Mouse (Mus musculus) hindbrain, embryonic 15.5 days (tissue): ENCODE results near the gene Meox1. TPM values are rescaled to one million over a fixed set of nuclear protein-coding genes. Genes with fewer than 3 reads are reported as not detected.

Experiments used
- ATAC-seq: fragments of 200-750 bp; cut with Nextera tagmentation; 2 replicates; pipeline ENCODE4 v1.8.0; 2017; ENCODE audit warnings: low read depth, moderate number of reproducible peaks, moderate TSS enrichment; ENCODE audit not compliant: low FRiP score
- H3K27ac ChIP-seq: fragments of 300-500 bp; sonication (generic); replicated peaks from 2 replicates; pipeline ENCODE4 v1.5.1; 2015; ENCODE audit warnings: mild to moderate bottlenecking, inconsistent platforms
- H3K27me3 ChIP-seq: fragments of 300-500 bp; sonication (generic); 2 replicates; pipeline ENCODE4 v1.6.1; 2015; ENCODE audit warnings: control low read depth, inconsistent platforms
- H3K36me3 ChIP-seq: fragments of 300-500 bp; sonication (generic); 2 replicates; pipeline ENCODE4 v1.6.1; 2015; ENCODE audit warnings: control low read depth, inconsistent platforms
- H3K4me1 ChIP-seq: fragments of 300-500 bp; sonication (generic); replicated peaks from 2 replicates; pipeline ENCODE4 v1.6.1; 2015; ENCODE audit warnings: control low read depth, inconsistent platforms
- H3K4me2 ChIP-seq: fragments of 300-500 bp; sonication (generic); 2 replicates; pipeline ENCODE4 v1.6.1; 2015; ENCODE audit warnings: moderate library complexity, mild to moderate bottlenecking, inconsistent platforms
- H3K4me3 ChIP-seq: fragments of 300-500 bp; sonication (generic); 2 replicates; pipeline ENCODE4 v1.5.1; 2015; ENCODE audit warnings: mild to moderate bottlenecking, inconsistent platforms
- H3K9ac ChIP-seq: fragments of 300-500 bp; sonication (generic); 2 replicates; pipeline ENCODE4 v1.6.1; 2015; ENCODE audit warnings: inconsistent platforms
- H3K9me3 ChIP-seq: fragments of 300-500 bp; sonication (generic); 2 replicates; pipeline ENCODE4 v1.6.1; 2016; ENCODE audit warnings: control low read depth, inconsistent platforms
- WGBS: fragments of 180-500 bp; shearing (Covaris S2); methylation state at CpG from one replicate; pipeline ENCODE4 v1.1.7; 2015; 5-methylcytosine and 5-hydroxymethylcytosine counted together
- polyA plus RNA-seq: library from polyadenylated mRNA; unstranded; fragments of >200 nt; fragmentation: Nextera tagmentation; extraction: Ambion mirVana; gene quantifications from 2 replicates; pipeline ENCODE4 v1.2.1, GENCODE M21; 2015

Gene Meox1
- polyA plus RNA-seq, 1 experiment from 2014 or later, result 0.51 TPM

- Histone ChIP-seq H3K9ac (no peak overlapping the region), H3K36me3 (no peaks in the 10 kb centered on the region), H3K4me1 (peaks cover 4% of the 10 kb centered on the region; the same call in 1 of the 2 replicates), H3K4me3 (no peak overlapping the region), H3K27ac (no peak overlapping the region), H3K4me2 (no peak overlapping the region), H3K9me3 (no peaks in the 10 kb centered on the region), H3K27me3 (peaks cover 2% of the 10 kb centered on the region; the same call in 1 of the 2 replicates)
- ATAC-seq, result no peak
- WGBS, result 20% methylated on average over 13 of the region's 13 CpGs
These were observed 2.6 kb upstream of the Meox1 start for GRCm38 (mm10) chr11:101896546-101897361.

DNA sequence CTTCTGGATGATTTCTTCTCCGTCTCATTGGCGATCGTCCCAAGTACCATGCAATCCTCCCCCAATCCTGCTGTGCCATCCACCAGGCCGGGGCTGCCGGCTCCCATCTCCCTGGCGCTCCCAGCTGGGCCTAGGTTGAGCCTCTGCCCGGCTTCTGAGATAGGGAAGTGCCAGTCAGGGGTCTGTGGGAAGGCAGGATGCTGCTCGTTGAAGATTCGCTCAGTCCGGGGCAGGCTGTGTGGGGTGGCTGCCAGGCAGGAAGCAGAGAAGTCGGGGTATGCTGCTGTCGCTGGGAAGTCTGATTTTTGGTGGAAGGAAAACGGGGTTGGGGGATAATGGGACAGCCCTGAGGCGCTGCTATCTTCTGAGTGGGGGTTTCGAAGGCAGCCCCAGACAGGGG lies 614 bp downstream of the Meox1 start:
- H3K27ac ChIP-seq, result no peak overlapping the region
- ATAC-seq, result no peak
- no peak overlapping the region for H3K9ac ChIP-seq
- peaks cover 19% of the 10 kb centered on the region for H3K4me1 ChIP-seq
- no peaks in the 10 kb centered on the region for H3K36me3 ChIP-seq
- no peak overlapping the region for H3K4me3 ChIP-seq
- H3K4me2 ChIP-seq, result no peak overlapping the region
- no peaks in the 10 kb centered on the region for H3K9me3 ChIP-seq
- H3K27me3 ChIP-seq, result peaks cover 2% of the 10 kb centered on the region; the same call in 1 of the 2 replicates
- WGBS, result 39% methylated on average over 15 of the region's 15 CpGs

DNA sequence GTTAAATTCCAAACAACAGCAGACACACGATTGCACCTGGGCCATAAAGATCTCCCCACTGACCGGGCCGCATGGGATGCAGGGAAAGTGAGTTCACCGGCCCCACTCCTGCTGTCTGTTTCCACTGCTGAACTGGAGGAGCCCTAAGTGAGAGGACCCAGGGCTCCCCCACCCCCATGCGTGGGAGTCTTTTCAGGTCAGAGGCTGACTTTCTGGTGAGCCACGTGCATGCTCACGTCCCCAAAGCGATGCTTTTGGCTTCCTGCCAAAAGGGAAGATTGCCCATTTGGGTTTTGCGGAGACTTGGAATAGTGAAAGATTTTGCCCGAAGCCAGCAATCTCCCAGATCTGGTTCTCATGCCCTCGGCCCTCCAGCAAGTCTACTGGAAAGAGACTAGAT lies 2.7 kb downstream of the Meox1 start:
- no peak overlapping the region for H3K9ac ChIP-seq
- no peak overlapping the region for H3K4me3 ChIP-seq
- peaks cover 2% of the 10 kb centered on the region; the same call in 1 of the 2 replicates for H3K27me3 ChIP-seq
- WGBS, result 12% methylated on average over 11 of the region's 11 CpGs
- H3K36me3 ChIP-seq, result no peaks in the 10 kb centered on the region
- H3K4me1 ChIP-seq, result peaks cover 16% of the 10 kb centered on the region
- H3K27ac ChIP-seq, result no peak overlapping the region
- ATAC-seq, result no peak
- H3K4me2 ChIP-seq, result no peak overlapping the region
- H3K9me3 ChIP-seq, result no peaks in the 10 kb centered on the region

GRCm38 (mm10) chr11:101889781-101890180 lies 4.4 kb downstream of the Meox1 start:
- no peaks in the 10 kb centered on the region for H3K36me3 ChIP-seq
- peaks cover 2% of the 10 kb centered on the region; the same call in 1 of the 2 replicates for H3K27me3 ChIP-seq
- under 1% methylated on average over 13 of the region's 13 CpGs for WGBS
- H3K9ac ChIP-seq, result no peak overlapping the region
- peak overlapping the region; percentile 24 for H3K4me3 ChIP-seq
- H3K9me3 ChIP-seq, result no peaks in the 10 kb centered on the region
- no peak overlapping the region for H3K27ac ChIP-seq
- ATAC-seq, result no peak
- peak overlapping the region; percentile 55 for H3K4me2 ChIP-seq
- peaks cover 16% of the 10 kb centered on the region for H3K4me1 ChIP-seq

GRCm38 (mm10) chr11:101888820-101889219 lies 5.4 kb downstream of the Meox1 start:
- ATAC-seq, result no peak
- H3K36me3 ChIP-seq, result no peaks in the 10 kb centered on the region
- 60% methylated on average over 6 of the region's 6 CpGs for WGBS
- H3K4me2 ChIP-seq, result no peak overlapping the region
- H3K9me3 ChIP-seq, result no peaks in the 10 kb centered on the region
- no peak overlapping the region for H3K4me3 ChIP-seq
- no peak overlapping the region for H3K9ac ChIP-seq
- peaks cover 2% of the 10 kb centered on the region; the same call in 1 of the 2 replicates for H3K27me3 ChIP-seq
- H3K4me1 ChIP-seq, result peaks cover 16% of the 10 kb centered on the region
- H3K27ac ChIP-seq, result no peak overlapping the region

GRCm38 (mm10) chr11:101886436-101886835 lies 7.7 kb downstream of the Meox1 start:
- ATAC-seq, result no peak
- no peaks in the 10 kb centered on the region for H3K27me3 ChIP-seq
- H3K27ac ChIP-seq, result no peak overlapping the region
- 75% methylated on average over 12 of the region's 12 CpGs for WGBS
- H3K4me2 ChIP-seq, result no peak overlapping the region
- H3K9ac ChIP-seq, result no peak overlapping the region
- H3K4me1 ChIP-seq, result peaks cover 17% of the 10 kb centered on the region
- no peaks in the 10 kb centered on the region for H3K36me3 ChIP-seq
- H3K9me3 ChIP-seq, result no peaks in the 10 kb centered on the region
- no peak overlapping the region for H3K4me3 ChIP-seq

- no peak overlapping the region; the same call in 1 of the 2 replicates for H3K27ac ChIP-seq
- WGBS, result 65% methylated on average over 6 of the region's 6 CpGs
- peaks cover 15% of the 10 kb centered on the region for H3K4me1 ChIP-seq
- no peaks in the 10 kb centered on the region for H3K9me3 ChIP-seq
- no peak overlapping the region for H3K9ac ChIP-seq
- no peaks in the 10 kb centered on the region for H3K36me3 ChIP-seq
- no peaks in the 10 kb centered on the region for H3K27me3 ChIP-seq
- H3K4me3 ChIP-seq, result no peak overlapping the region
- no peak overlapping the region for H3K4me2 ChIP-seq
- no peak for ATAC-seq
These were observed 8.3 kb downstream of the Meox1 start for GRCm38 (mm10) chr11:101885881-101886319.

GRCm38 (mm10) chr11:101885232-101885631 lies 8.9 kb downstream of the Meox1 start:
- Histone ChIP-seq H3K4me1 (peaks cover 15% of the 10 kb centered on the region), H3K4me2 (no peak overlapping the region), H3K9ac (no peak overlapping the region), H3K27me3 (no peaks in the 10 kb centered on the region), H3K9me3 (no peaks in the 10 kb centered on the region), H3K36me3 (no peaks in the 10 kb centered on the region), H3K4me3 (no peak overlapping the region), H3K27ac (no peak overlapping the region)
- WGBS, result 47% methylated on average over 6 of the region's 6 CpGs
- ATAC-seq, result no peak

DNA sequence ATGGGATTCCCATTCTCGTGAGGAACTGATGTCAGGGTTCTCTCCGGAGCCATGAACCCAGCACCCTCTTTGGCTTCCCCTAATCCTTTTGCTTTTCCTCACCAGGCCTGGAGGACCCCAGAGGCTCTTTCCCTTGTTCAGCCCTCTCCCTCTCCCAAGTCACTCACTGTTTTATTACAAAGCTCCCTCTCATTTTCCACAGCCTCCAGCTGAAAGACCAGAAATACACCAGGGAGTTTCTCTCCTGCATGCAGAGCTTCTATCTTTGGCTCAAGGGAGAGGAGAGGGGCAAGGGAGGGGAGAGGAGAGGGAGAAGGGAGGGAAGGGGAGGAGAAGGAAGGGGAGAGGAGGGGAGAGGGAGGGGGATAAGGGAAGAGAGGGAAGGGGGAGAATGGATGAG lies 10.3 kb downstream of the Meox1 start:
- H3K4me3 ChIP-seq, result no peak overlapping the region
- ATAC-seq, result no peak
- no peaks in the 10 kb centered on the region for H3K27me3 ChIP-seq
- WGBS, result 72% methylated on average over 2 of the region's 2 CpGs
- H3K27ac ChIP-seq, result no peak overlapping the region
- H3K9ac ChIP-seq, result no peak overlapping the region
- no peaks in the 10 kb centered on the region for H3K36me3 ChIP-seq
- peaks cover 12% of the 10 kb centered on the region for H3K4me1 ChIP-seq
- H3K4me2 ChIP-seq, result no peak overlapping the region
- H3K9me3 ChIP-seq, result no peaks in the 10 kb centered on the region

DNA sequence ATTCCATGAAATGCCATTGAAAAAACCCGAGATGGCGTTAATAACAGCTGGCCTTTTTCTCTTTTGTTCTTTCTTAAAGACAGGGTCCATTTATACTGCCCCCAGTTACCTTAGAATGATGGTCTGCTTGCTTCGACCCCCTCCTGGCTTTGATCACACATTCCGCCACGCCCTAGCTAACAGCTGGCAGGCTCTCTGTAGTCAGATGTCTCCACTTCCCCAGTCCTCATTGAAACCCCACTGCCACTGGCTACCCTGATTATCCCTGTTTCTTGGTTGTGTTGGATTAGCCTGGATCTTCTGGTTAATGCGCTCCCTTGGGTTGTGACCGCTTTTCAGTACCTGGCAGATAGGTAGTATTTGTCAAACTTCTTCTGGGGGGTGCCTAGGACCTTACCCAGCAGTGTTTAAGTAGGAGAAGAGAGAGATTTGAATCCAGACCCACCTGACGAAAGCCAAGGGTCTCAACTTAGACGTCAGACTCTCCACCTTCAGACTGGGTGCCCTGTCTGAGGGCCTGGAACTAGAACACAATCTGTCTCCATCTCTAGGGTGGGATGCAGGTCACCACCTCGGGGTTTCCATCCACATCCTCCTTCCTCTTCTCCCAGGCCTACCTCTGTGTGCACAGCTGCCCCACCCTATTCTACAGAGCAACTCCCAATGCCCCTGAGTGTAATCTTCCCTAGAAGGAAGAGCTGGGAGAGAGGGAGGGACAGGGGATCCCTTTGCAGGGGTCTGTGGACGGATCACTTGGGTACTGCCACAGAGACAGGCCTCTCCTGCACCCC lies 11.5 kb downstream of the Meox1 start:
- no peaks in the 10 kb centered on the region for H3K9me3 ChIP-seq
- H3K9ac ChIP-seq, result no peak overlapping the region
- no peaks in the 10 kb centered on the region for H3K36me3 ChIP-seq
- H3K4me2 ChIP-seq, result no peak overlapping the region
- H3K27me3 ChIP-seq, result no peaks in the 10 kb centered on the region
- no peak overlapping the region for H3K27ac ChIP-seq
- H3K4me3 ChIP-seq, result no peak overlapping the region
- 81% methylated on average over 11 of the region's 11 CpGs for WGBS
- no peak for ATAC-seq
- peaks cover 16% of the 10 kb centered on the region for H3K4me1 ChIP-seq

GRCm38 (mm10) chr11:101881604-101882071 lies 12.5 kb downstream of the Meox1 start:
- Histone ChIP-seq H3K9me3 (no peaks in the 10 kb centered on the region), H3K36me3 (no peaks in the 10 kb centered on the region), H3K4me2 (peak overlapping the region; percentile 51), H3K27ac (no peak overlapping the region), H3K27me3 (no peaks in the 10 kb centered on the region), H3K9ac (0 out of 2 replicates have a peak overlapping the region, but pooled peaks have one; percentile 1), H3K4me1 (peaks cover 16% of the 10 kb centered on the region), H3K4me3 (peak overlapping the region; percentile 3; the same call in 1 of the 2 replicates)
- peak; percentile 46; the same call in 1 of the 2 replicates for ATAC-seq
- 5% methylated on average over 24 of the region's 24 CpGs for WGBS

- no peaks in the 10 kb centered on the region for H3K27me3 ChIP-seq
- no peak overlapping the region for H3K4me3 ChIP-seq
- ATAC-seq, result no peak
- H3K9me3 ChIP-seq, result no peaks in the 10 kb centered on the region
- 64% methylated on average over 7 of the region's 7 CpGs for WGBS
- H3K4me2 ChIP-seq, result peak overlapping the region; percentile 51
- peaks cover 16% of the 10 kb centered on the region for H3K4me1 ChIP-seq
- H3K27ac ChIP-seq, result no peak overlapping the region
- H3K36me3 ChIP-seq, result no peaks in the 10 kb centered on the region
- no peak overlapping the region for H3K9ac ChIP-seq
These were observed 13.0 kb downstream of the Meox1 start for GRCm38 (mm10) chr11:101881185-101881584.
